In genomic region chr9:108338886-108339781, GRCm38 (mm10) we compare ENCODE assay signal across 8 mouse cellular contexts. TPM values are rescaled to one million over a fixed set of nuclear protein-coding genes. Genes with fewer than 3 reads are reported as not detected.
DNase-seq lines count a peak whose midpoint lies in the region; ATAC-seq lines count a peak whose summit lies in the region.

Gene Gpx1, plus strand, starts transcription at chr9:108338903.

- ATAC-seq in megakaryocyte progenitor cell, adult 5-6 weeks (replicated peaks; ENCODE audit: poor library complexity), result peak; percentile 68

- peak; percentile 97 for DNase-seq in adipocyte (ENCODE audit: low spot score)
- peak; percentile 96 for DNase-seq in embryo, embryonic 10 days (ENCODE audit: low spot score)
- DNase-seq in gastrocnemius, postnatal 10 days, result peak; percentile 84
- peak; percentile 96 for DNase-seq in induced T-regulatory cell, adult 2 months (ENCODE audit: low read depth)
- peak; percentile 74 to 86 for DNase-seq in left cerebral cortex, adult 9 months (ENCODE audit: low spot score in 2 of 2)
- peak; percentile 78 for DNase-seq in right cerebral cortex, postnatal 14 days
- DNase-seq in urinary bladder, postnatal 36 days (ENCODE audit: low spot score in 2 of 2), result peak; percentile 89 to 95

RNA-seq across cellular contexts. Expression of gene Gpx1, which starts in this region (rescaled TPM):
- total RNA-seq in gastrocnemius, postnatal 10 days (2021), result 100 to 1,000 TPM in 1 of 2 experiments, 10 to 100 TPM in 1; 97.1 to 117 TPM
- total RNA-seq in megakaryocyte progenitor cell, adult 5-6 weeks (2015), result 2,374 and 2,432 TPM in 2 replicates
- 1,500 and 1,804 TPM in 2 replicates for total RNA-seq in megakaryocyte progenitor cell, adult 5-6 weeks (2017)

Comparison
In these comparisons a context has a peak if more than half of its experiments do, and no peak if none do; other contexts are left out.
1. Peak in every context shown above with its lines: DNase-seq and ATAC-seq.
2. RNA of gene Gpx1 (total RNA-seq): 1,500 to 2,432 TPM in megakaryocyte progenitor cell, adult 5-6 weeks; 97.1 to 117 TPM in gastrocnemius, postnatal 10 days; every median in the first group is over 10 times any median in the second.